10 mouse cellular contexts compared by ENCODE assay signal in the genomic region with DNA sequence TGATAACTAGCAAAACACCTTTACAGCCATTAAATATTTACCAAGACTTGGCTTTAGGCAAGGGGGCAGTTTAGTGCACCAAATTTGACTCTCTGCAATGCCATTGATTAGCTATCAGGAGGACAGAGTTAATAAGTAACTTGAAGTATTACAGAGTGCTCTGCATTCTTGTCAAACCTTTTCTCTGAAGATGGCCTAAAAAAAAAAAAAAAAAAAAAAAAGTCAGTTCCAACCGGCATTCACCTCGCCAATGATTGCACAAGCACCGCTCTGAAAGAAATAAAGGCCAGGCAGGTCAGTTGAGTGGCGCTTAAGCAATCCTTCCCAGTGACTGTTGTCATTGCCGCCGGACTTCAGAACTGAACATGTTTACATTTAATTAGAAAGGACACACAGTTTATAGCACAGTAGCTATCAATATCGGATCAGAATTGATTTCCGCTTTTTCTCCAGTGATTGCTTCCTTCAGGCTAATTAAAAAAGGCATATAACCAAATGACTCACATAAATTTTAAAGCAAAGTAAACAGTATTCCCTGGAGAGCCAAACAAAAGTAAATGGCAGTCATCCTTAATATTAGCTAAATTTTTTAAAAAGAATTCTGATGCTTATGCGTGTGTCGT.
DNase-seq lines count a peak whose midpoint lies in the region; ATAC-seq and TF ChIP-seq lines count a peak whose summit lies in the region.
"Had no signal": no experiment of that assay in that cellular context is flagged by ENCODE, and none has a peak within 500 bp of the region (broad histone marks: within the 10 kb centered on the region; RNA-seq: fewer than 3 reads in every experiment).

No protein-coding gene starts in this region.

- H3K9me3 ChIP-seq in liver, embryonic 14.5 days (ENCODE audit: control insufficient read depth, low read length): no peaks in the 10 kb centered on the region
- H3K9me3 ChIP-seq: limb, embryonic 15.5 days; neural tube, embryonic 15.5 days had no signal

- TF ChIP-seq CTCF in liver, embryonic 14.5 days (IDR thresholded peaks at IDR 0.05; ENCODE audit: low read depth): no peak

- H3K36me3 ChIP-seq in liver, embryonic 14.5 days (replicated peaks; ENCODE audit: control insufficient read depth, insufficient read depth, low read depth): no peaks in the 10 kb centered on the region
- H3K36me3 ChIP-seq: limb, embryonic 15.5 days; neural tube, embryonic 15.5 days had no signal

- DNase-seq in adrenal gland, adult 2 months: peak; percentile 33
- DNase-seq in adrenal gland, adult 8-10 months: no peak
- peak; percentile 39 for DNase-seq in fat pad, adult 2 months (ENCODE audit: extremely low read depth, low read depth, low spot score)
- peak; percentile 11 to 38 (median 28) for DNase-seq in liver, embryonic 14.5 days (ENCODE audit: low read depth in 3 of 3, low spot score in 3 of 3)
- DNase-seq in lung, postnatal 25 days (ENCODE audit: low spot score): peak; percentile 72
- no peak for DNase-seq in layer of hippocampus, adult 9-10 months (ENCODE audit: low spot score)
- DNase-seq in right cerebral cortex, adult 18-20 months: no peak
- no peak for DNase-seq in layer of hippocampus, adult 18-20 months (ENCODE audit: low spot score in 2 of 2)

- peak; percentile 68 for ATAC-seq in liver, embryonic 14.5 days (ENCODE audit: insufficient read depth)

- H3K27me3 ChIP-seq in liver, embryonic 14.5 days (ENCODE audit: control insufficient read depth, insufficient read depth, low read length): no peaks in the 10 kb centered on the region
- H3K27me3 ChIP-seq: limb, embryonic 15.5 days; neural tube, embryonic 15.5 days had no signal

- TF ChIP-seq EP300 in liver, embryonic 14.5 days (IDR thresholded peaks at IDR 0.05; ENCODE audit: low read depth): no peak

- no peak overlapping the region for H3K27ac ChIP-seq in liver, embryonic 14.5 days
- H3K27ac ChIP-seq: limb, embryonic 15.5 days; neural tube, embryonic 15.5 days had no signal

- 66% methylated on average over 10 of the region's 10 CpGs for WGBS in liver, embryonic 14.5 days (ENCODE audit: insufficient replicate concordance)

- H3K9ac ChIP-seq in liver, embryonic 14.5 days (replicated peaks): no peak overlapping the region
- H3K9ac ChIP-seq: limb, embryonic 15.5 days; neural tube, embryonic 15.5 days had no signal

- peaks cover 0 to 4% of the 10 kb centered on the region in 2 experiments; a peak in 2 of 4 replicates for H3K4me1 ChIP-seq in liver, embryonic 14.5 days (replicated peaks; ENCODE audit: control insufficient read depth in 2 of 2, insufficient read depth in 2 of 2, low read length in 1 of 2)
- H3K4me1 ChIP-seq: limb, embryonic 15.5 days; neural tube, embryonic 15.5 days had no signal

- H3K4me2 ChIP-seq in liver, embryonic 14.5 days (ENCODE audit: low read depth): no peak overlapping the region
- H3K4me2 ChIP-seq: limb, embryonic 15.5 days; neural tube, embryonic 15.5 days had no signal

- H3K4me3 ChIP-seq in liver, embryonic 14.5 days (ENCODE audit: insufficient read depth in 1 of 2, low read depth in 2 of 2, low read length in 2 of 2): no peak overlapping the region
- H3K4me3 ChIP-seq: limb, embryonic 15.5 days; neural tube, embryonic 15.5 days had no signal

Comparison
In these comparisons a context has a peak if more than half of its experiments do, and no peak if none do; other contexts are left out.
1. DNase-seq: peak in adrenal gland, adult 2 months (single experiment), fat pad, adult 2 months (single experiment), liver, embryonic 14.5 days (3 of 3) and lung, postnatal 25 days (single experiment); none in adrenal gland, adult 8-10 months (single experiment), layer of hippocampus, adult 9-10 months (single experiment), right cerebral cortex, adult 18-20 months (single experiment) and layer of hippocampus, adult 18-20 months (0 of 2).